Mouse (Mus musculus) CH12.LX (cell line): ENCODE results near the gene Tef. TPM values are rescaled to one million over a fixed set of nuclear protein-coding genes. Genes with fewer than 3 reads are reported as not detected.

ENCODE experiments used
- DNase-seq: peaks from one replicate; pipeline ENCODE4 v3.0.0-alpha.2; 2013; ENCODE audit errors: extremely low read depth
- H3K27ac ChIP-seq: 2 replicates; pipeline ENCODE4 v1.5.1; 2012; ENCODE audit warnings: low read depth, mild to moderate bottlenecking, control low read depth, moderate library complexity; ENCODE audit not compliant: insufficient read depth
- H3K27me3 ChIP-seq: replicated peaks from 2 replicates; pipeline ENCODE3; 2012; ENCODE audit warnings: inconsistent platforms
- H3K36me3 ChIP-seq, 2 experiments: replicated peaks in 1 of 2; 2 replicates each; pipeline versions ENCODE3 to v1.6.1; 2012; ENCODE audit warnings: inconsistent platforms in 1 of 2, low read length in 1 of 2, mild to moderate bottlenecking in 1 of 2, mixed read lengths in 1 of 2, moderate library complexity in 1 of 2; ENCODE audit not compliant: control insufficient read depth in 1 of 2, insufficient read depth in 1 of 2
- H3K4me1 ChIP-seq, 2 experiments: 2 replicates each; pipeline ENCODE4 v1.6.1; 2012; ENCODE audit warnings: inconsistent platforms in 1 of 2, moderate library complexity in 1 of 2; ENCODE audit not compliant: insufficient read depth in 2 of 2, control insufficient read depth in 1 of 2
- H3K4me2 ChIP-seq: 2 replicates; pipeline ENCODE4 v1.6.1; 2012; ENCODE audit warnings: low read depth, mild to moderate bottlenecking, control low read depth; ENCODE audit not compliant: poor library complexity, insufficient read depth, severe bottlenecking
- H3K4me3 ChIP-seq, 3 experiments: fragments of 150-350 bp in 1 of 3; sonication (generic) in 1 of 3; replicated peaks in 1 of 3; 2 replicates each; pipeline versions ENCODE3 to v1.5.1; 2011 to 2012; ENCODE audit warnings: low read depth in 2 of 3, low read length in 2 of 3, mild to moderate bottlenecking in 2 of 3, moderate library complexity in 2 of 3, control low read depth in 1 of 3, improper control_type of control experiment in 1 of 3, inconsistent platforms in 1 of 3, mixed read lengths in 1 of 3; ENCODE audit not compliant: poor library complexity in 1 of 3
- H3K79me2 ChIP-seq: replicated peaks from 2 replicates; pipeline ENCODE4 v1.6.1; 2012; ENCODE audit warnings: mild to moderate bottlenecking, moderate library complexity; ENCODE audit not compliant: control insufficient read depth, poor library complexity, insufficient read depth, severe bottlenecking; ENCODE audit errors: extremely low read depth
- H3K9ac ChIP-seq: 2 replicates; pipeline ENCODE4 v1.6.1; 2012; ENCODE audit warnings: low read depth, mild to moderate bottlenecking, control low read depth, moderate library complexity; ENCODE audit not compliant: insufficient read depth
- H3K9me3 ChIP-seq: replicated peaks from 2 replicates; pipeline ENCODE3; 2012; ENCODE audit warnings: low read length, inconsistent platforms, mixed read lengths
- CHD1 ChIP-seq: IDR thresholded peaks from 2 replicates; pipeline ENCODE4 v1.6.1; 2012; ENCODE audit warnings: low read depth, low read length, improper control_type of control experiment, inconsistent platforms
- CHD2 ChIP-seq: IDR thresholded peaks from 2 replicates; pipeline ENCODE4 v1.6.1; 2011; ENCODE audit warnings: low read length, improper control_type of control experiment
- CTCF ChIP-seq, 2 experiments: IDR thresholded peaks in 1 of 2; conservative IDR thresholded peaks in 1 of 2; 2 replicates each; pipeline ENCODE4 v1.5.1; 2011 to 2012; ENCODE audit warnings: low read depth in 2 of 2, low read length in 2 of 2, improper control_type of control experiment in 1 of 2, inconsistent platforms in 1 of 2, mild to moderate bottlenecking in 1 of 2, moderate library complexity in 1 of 2
- ELF1 ChIP-seq: IDR thresholded peaks from 2 replicates; pipeline ENCODE4 v1.6.1; 2014; ENCODE audit warnings: low read depth, mild to moderate bottlenecking, inconsistent platforms, low read length, improper control_type of control experiment
- MAFK ChIP-seq: IDR thresholded peaks from 2 replicates; pipeline ENCODE4 v1.6.1; 2011; ENCODE audit warnings: low read length, improper control_type of control experiment; ENCODE audit not compliant: insufficient replicate concordance
- MAX ChIP-seq: IDR thresholded peaks from 2 replicates; pipeline ENCODE4 v1.6.1; 2011; ENCODE audit warnings: low read length, improper control_type of control experiment
- MEF2A ChIP-seq: IDR thresholded peaks from 2 replicates; pipeline ENCODE4 v1.6.1; 2014; ENCODE audit warnings: low read depth, mild to moderate bottlenecking, inconsistent platforms, low read length, improper control_type of control experiment, borderline replicate concordance
- NELFE ChIP-seq: IDR thresholded peaks from 2 replicates; pipeline ENCODE4 v1.6.1; 2011; ENCODE audit warnings: low read depth, low read length, improper control_type of control experiment
- NRF1 ChIP-seq: IDR thresholded peaks from 2 replicates; pipeline ENCODE4 v1.6.1; 2014; ENCODE audit warnings: low read depth, mild to moderate bottlenecking, inconsistent platforms, low read length, improper control_type of control experiment, moderate library complexity
- PAX5 ChIP-seq: IDR thresholded peaks from 2 replicates; pipeline ENCODE4 v1.6.1; 2012; ENCODE audit warnings: low read length, inconsistent platforms, mixed read lengths
- RAD21 ChIP-seq: IDR thresholded peaks from 2 replicates; pipeline ENCODE4 v1.6.1; 2011; ENCODE audit warnings: low read depth, mild to moderate bottlenecking, low read length, improper control_type of control experiment, moderate library complexity
- UBTF ChIP-seq: IDR thresholded peaks from 2 replicates; pipeline ENCODE4 v1.6.1; 2012; ENCODE audit warnings: low read depth, mild to moderate bottlenecking, inconsistent platforms, low read length, improper control_type of control experiment, moderate library complexity
- USF1 ChIP-seq: IDR thresholded peaks from 2 replicates; pipeline ENCODE4 v1.6.1; 2014; ENCODE audit warnings: low read depth, mild to moderate bottlenecking, inconsistent platforms, low read length, improper control_type of control experiment
- ZKSCAN1 ChIP-seq: IDR thresholded peaks from 2 replicates; pipeline ENCODE4 v1.6.1; 2012; ENCODE audit warnings: low read depth, inconsistent platforms, low read length, improper control_type of control experiment, borderline replicate concordance
- dilution Hi-C: fragments of 300-500 bp; cut with MboI; formaldehyde crosslinking; loops from 2 replicates; pipeline ENCODE4 v1.14.3; 2020; ENCODE audit warnings: low sequenced_read_pairs; ENCODE audit not compliant: extremely low pct_unique_long_range_greater_than_20kb, extremely low pct_ligation_motif_present
- in situ Hi-C: fragments of 300-500 bp; cut with MboI; formaldehyde crosslinking; loops from 3 replicates; pipeline ENCODE4 v1.14.3; 2019; ENCODE audit warnings: low sequenced_read_pairs, low pct_ligation_motif_present, low pct_unique_long_range_greater_than_20kb, mixed read lengths
- polyA plus RNA-seq: library from polyadenylated mRNA; unstranded; fragments of >175 nt; gene quantifications from 2 replicates; pipeline ENCODE4 v1.2.1, GENCODE M21; 2012; ENCODE audit warnings: low read depth; ENCODE audit not compliant: insufficient read length
- total RNA-seq, 2 experiments: library from RNA; depleted of rRNA; stranded (reverse); fragments of 300-350 nt in 1 of 2; fragments of >200 nt in 1 of 2; gene quantifications; 2 replicates each; pipeline ENCODE4 v1.2.3; 2012 to 2014

Tef gene
- total and polyA plus RNA-seq, 3 experiments: 14.7 to 17.2 (median 14.9) TPM

DNA sequence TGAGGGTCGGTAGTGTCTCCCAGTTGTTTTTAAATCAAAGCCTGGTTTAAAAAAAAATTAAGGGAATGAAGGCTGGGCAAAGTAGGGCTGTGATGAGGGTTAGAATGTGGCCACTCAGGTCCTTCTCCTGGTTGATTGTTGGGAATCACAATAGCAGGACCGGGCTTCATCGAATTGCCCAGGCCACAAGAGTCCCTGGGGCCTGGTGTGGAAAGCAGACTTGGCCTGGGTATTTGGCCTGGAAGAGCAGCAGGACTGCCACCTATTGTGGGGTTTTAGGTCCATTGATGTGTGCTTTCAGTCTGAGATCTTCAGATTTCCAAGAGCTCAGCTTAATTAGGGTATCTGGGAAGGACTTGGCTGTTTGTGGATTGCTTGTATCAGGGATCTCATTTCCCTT lies 10.1 kb downstream of the Tef start:
- Histone ChIP-seq H3K27ac (no peak overlapping the region; the same call in 1 of the 2 replicates), H3K27me3 (peaks cover 24% of the 10 kb centered on the region), H3K79me2 (peaks cover 9% of the 10 kb centered on the region; the same call in 1 of the 2 replicates), H3K9ac (peak overlapping the region; percentile 92), H3K9me3 (no peaks in the 10 kb centered on the region), H3K4me3 (peak overlapping the region; percentile 68 to 82 (median 68)), H3K36me3 (peaks cover 15 to 30% of the 10 kb centered on the region in 2 experiments), H3K4me2 (peak overlapping the region; percentile 59), H3K4me1 (peaks cover 4 to 19% of the 10 kb centered on the region in 2 experiments)
- no peak for DNase-seq
- TF ChIP-seq MAFK (no peak), UBTF (no peak), CTCF (conservative IDR thresholded peaks at IDR 0.05 in 1 of 2, IDR thresholded peaks at IDR 0.05 in 1 of 2; ENCODE audit: low read depth in 2 of 2, low read length in 2 of 2) (peak in 1 of 2 experiments; percentile 20; a peak in 1 of 4 replicates)
- in situ Hi-C loops: no loop called here
- dilution Hi-C loops: no loop called here

DNA sequence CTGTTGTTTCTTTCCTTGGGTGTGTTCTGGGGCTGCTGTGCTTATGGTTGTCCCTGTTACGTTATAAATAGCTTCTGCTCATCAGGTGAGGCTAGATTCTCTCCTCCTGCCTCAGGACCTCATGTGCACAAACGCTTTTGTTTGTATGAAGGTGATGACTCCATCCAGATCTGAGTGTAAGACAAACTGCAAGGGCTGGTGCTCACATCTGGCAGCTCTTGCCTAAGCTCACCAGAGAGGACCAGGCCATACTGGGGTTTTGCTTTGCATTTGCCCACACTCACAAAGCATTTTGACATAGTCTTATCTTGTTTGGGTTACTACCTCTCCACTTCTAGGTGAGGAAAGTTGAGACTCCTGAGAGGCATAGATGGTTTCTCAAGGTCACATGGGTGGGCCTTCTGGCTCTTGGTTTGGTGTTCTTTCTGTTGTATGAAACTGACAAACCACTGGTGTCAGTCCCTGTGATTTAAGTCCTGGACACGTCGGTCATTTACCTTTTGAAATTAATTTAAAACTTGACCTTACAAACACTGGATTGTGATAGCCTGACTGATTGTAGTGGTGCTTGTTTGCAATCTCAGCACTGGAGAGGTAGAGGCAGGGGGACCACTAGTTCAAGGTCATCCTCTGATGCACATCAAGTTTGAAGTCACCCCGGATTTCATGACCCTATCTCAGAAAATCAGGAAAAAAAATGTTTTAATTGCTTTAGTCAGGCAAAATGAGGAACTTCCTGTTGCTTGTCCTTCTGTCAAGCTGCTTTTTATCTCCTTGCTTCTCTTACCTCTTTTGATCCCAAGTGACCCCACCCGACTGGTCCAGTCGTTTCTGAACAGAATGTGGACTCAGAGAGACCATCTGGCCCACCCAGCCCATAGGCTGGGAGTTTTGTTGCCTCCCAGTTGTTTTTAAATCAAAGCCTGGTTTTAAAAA lies 10.7 kb downstream of the Tef start:
- Histone ChIP-seq H3K27ac (no peak overlapping the region), H3K4me3 (peak overlapping the region in 1 of 3 experiments; percentile 10), H3K9ac (peak overlapping the region; percentile 92), H3K4me1 (peaks cover 4 to 19% of the 10 kb centered on the region in 2 experiments), H3K4me2 (peak overlapping the region; percentile 59), H3K79me2 (peaks cover 9% of the 10 kb centered on the region; the same call in 1 of the 2 replicates), H3K9me3 (no peaks in the 10 kb centered on the region), H3K36me3 (peaks cover 19 to 36% of the 10 kb centered on the region in 2 experiments), H3K27me3 (peaks cover 18% of the 10 kb centered on the region)
- no peak for DNase-seq
- TF ChIP-seq MEF2A (no peak), MAFK (no peak), CHD2 (no peak), NELFE (no peak), RAD21 (no peak), MAX (no peak), NRF1 (no peak), USF1 (no peak), CHD1 (no peak), ZKSCAN1 (no peak), ELF1 (no peak), PAX5 (no peak)
- dilution Hi-C loops: no loop called here
- in situ Hi-C loops: no loop called here
